Mouse (Mus musculus) layer of hippocampus, postnatal 10 days (tissue): ENCODE measurements around the gene Triobp. TPM values are rescaled to one million over a fixed set of nuclear protein-coding genes. Genes with fewer than 3 reads are reported as not detected.

Experiments used
- DNase-seq, 2 experiments: peaks; one replicate each; pipeline ENCODE4 v3.0.0; 2021; ENCODE audit warnings: low spot score in 2 of 2
- total RNA-seq, 2 experiments: library from RNA; stranded (reverse); gene quantifications; 2 replicates each; pipeline ENCODE4 v1.2.3; 2021

Triobp gene
- total RNA-seq, 2 experiments from 2014 or later = 26.4 to 28.9 TPM

- DNase-seq = no peak
Observed at GRCm38 (mm10) chr15:78959537-78959936, 12.0 kb downstream of the Triobp start.

GRCm38 (mm10) chr15:78960088-78960487 lies 12.6 kb downstream of the Triobp start:
- no peak for DNase-seq

GRCm38 (mm10) chr15:78962885-78963284 lies 15.4 kb downstream of the Triobp start:
- DNase-seq = peak; percentile 68 to 69

GRCm38 (mm10) chr15:78971626-78972025 lies 24.1 kb downstream of the Triobp start:
- no peak for DNase-seq

- no peak for DNase-seq
Observed at GRCm38 (mm10) chr15:78973950-78974349, 26.4 kb downstream of the Triobp start.

GRCm38 (mm10) chr15:78977676-78978159 lies 30.2 kb downstream of the Triobp start:
- no peak for DNase-seq

GRCm38 (mm10) chr15:78978875-78979274 lies 31.4 kb downstream of the Triobp start:
- DNase-seq = no peak

GRCm38 (mm10) chr15:78980084-78980483 lies 32.6 kb downstream of the Triobp start:
- DNase-seq = no peak

- peak; percentile 54 to 72 for DNase-seq
Observed at GRCm38 (mm10) chr15:78982658-78983435, 35.3 kb downstream of the Triobp start.

GRCm38 (mm10) chr15:78983436-78984285 lies 36.1 kb downstream of the Triobp start:
- DNase-seq = no peak

GRCm38 (mm10) chr15:78984286-78984778 lies 36.8 kb downstream of the Triobp start:
- DNase-seq = no peak

GRCm38 (mm10) chr15:78986536-78987220 lies 39.2 kb downstream of the Triobp start:
- DNase-seq = no peak

GRCm38 (mm10) chr15:78988499-78988971 lies 41.0 kb downstream of the Triobp start:
- DNase-seq = peak; percentile 91 to 94

GRCm38 (mm10) chr15:78989152-78990092 lies 41.9 kb downstream of the Triobp start:
- DNase-seq = no peak

- DNase-seq = no peak
Observed at GRCm38 (mm10) chr15:78990093-78990463, 42.6 kb downstream of the Triobp start.

GRCm38 (mm10) chr15:78990970-78991525 lies 43.5 kb downstream of the Triobp start:
- DNase-seq = no peak

- no peak for DNase-seq
Observed at GRCm38 (mm10) chr15:78992235-78992634, 44.7 kb downstream of the Triobp start.

GRCm38 (mm10) chr15:78992925-78993324 lies 45.4 kb downstream of the Triobp start:
- no peak for DNase-seq

- DNase-seq = no peak
Observed at GRCm38 (mm10) chr15:78995916-78996315, 48.4 kb downstream of the Triobp start.

- no peak for DNase-seq
Observed at GRCm38 (mm10) chr15:78996663-78997062, 49.1 kb downstream of the Triobp start.
